Mouse (Mus musculus) liver, embryonic 14.5 days (tissue): ENCODE results near the gene Ccdc107. TPM values are rescaled to one million over a fixed set of nuclear protein-coding genes. Genes with fewer than 3 reads are reported as not detected.

Source experiments
- ATAC-seq: fragments of 200-750 bp; cut with Nextera tagmentation; 2 replicates; pipeline ENCODE4 v1.8.0; 2017; ENCODE audit warnings: moderate number of reproducible peaks, mild to moderate bottlenecking, moderate library complexity; ENCODE audit not compliant: insufficient read depth
- DNase-seq, 3 experiments: peaks; one replicate each; pipeline ENCODE4 v3.0.0-alpha.2; 2012 to 2013; ENCODE audit warnings: low read depth in 3 of 3, low spot score in 3 of 3
- H3K27ac ChIP-seq: fragments of 300-500 bp; sonication (generic); 2 replicates; pipeline ENCODE4 v1.5.1; 2014; ENCODE audit warnings: moderate library complexity, mild to moderate bottlenecking, control low read depth, inconsistent platforms
- H3K27me3 ChIP-seq: fragments of 300-500 bp; sonication (generic); 2 replicates; pipeline ENCODE4 v1.6.1; 2014; ENCODE audit warnings: mild to moderate bottlenecking, low read length, moderate library complexity; ENCODE audit not compliant: control insufficient read depth, insufficient read depth
- H3K36me3 ChIP-seq: fragments of 300-500 bp; sonication (generic); replicated peaks from 2 replicates; pipeline ENCODE4 v1.6.1; 2014; ENCODE audit warnings: low read depth; ENCODE audit not compliant: control insufficient read depth, insufficient read depth
- H3K4me1 ChIP-seq, 2 experiments: fragments of 200-500 bp in 1 of 2; fragments of 300-500 bp in 1 of 2; sonication (generic) in 1 of 2; replicated peaks; 2 replicates each; pipeline ENCODE4 v1.6.1; 2012 to 2014; ENCODE audit warnings: antibody characterized with exemption in 1 of 2, inconsistent platforms in 1 of 2, low read length in 1 of 2; ENCODE audit not compliant: control insufficient read depth in 2 of 2, insufficient read depth in 2 of 2
- H3K4me2 ChIP-seq: fragments of 300-500 bp; sonication (generic); 2 replicates; pipeline ENCODE4 v1.6.1; 2014; ENCODE audit warnings: low read depth, mild to moderate bottlenecking, control low read depth, moderate library complexity
- H3K4me3 ChIP-seq, 2 experiments: fragments of 200-500 bp in 1 of 2; fragments of 300-500 bp in 1 of 2; sonication (generic) in 1 of 2; 2 replicates each; pipeline ENCODE4 v1.5.1; 2012 to 2014; ENCODE audit warnings: low read depth in 2 of 2, low read length in 2 of 2, mild to moderate bottlenecking in 2 of 2, control low read depth in 1 of 2, inconsistent platforms in 1 of 2, moderate library complexity in 1 of 2; ENCODE audit not compliant: insufficient read depth in 1 of 2
- H3K9ac ChIP-seq: fragments of 300-500 bp; sonication (generic); replicated peaks from 2 replicates; pipeline ENCODE4 v1.6.1; 2014; ENCODE audit warnings: mild to moderate bottlenecking, control low read depth, moderate library complexity
- H3K9me3 ChIP-seq: fragments of 300-500 bp; sonication (generic); 2 replicates; pipeline ENCODE4 v1.6.1; 2016; ENCODE audit warnings: low read length, mixed read lengths; ENCODE audit not compliant: control insufficient read depth
- CTCF ChIP-seq: IDR thresholded peaks from 2 replicates; pipeline ENCODE4 v1.5.1; 2016; ENCODE audit warnings: antibody characterized with exemption, low read depth, control low read depth
- EP300 ChIP-seq: IDR thresholded peaks from 2 replicates; pipeline ENCODE4 v1.6.1; 2016; ENCODE audit warnings: antibody characterized with exemption, low read depth
- WGBS: fragments of 180-500 bp; shearing (Covaris S2); extraction: QIAGEN DNeasy Blood & Tissue Kit; methylation state at CpG from one replicate; pipeline ENCODE4 v1.1.7; 2014; ENCODE audit not compliant: insufficient replicate concordance; 5-methylcytosine and 5-hydroxymethylcytosine counted together
- polyA plus RNA-seq, 2 experiments: library from polyadenylated mRNA; depleted of rRNA in 1 of 2; stranded (reverse) in 1 of 2; unstranded in 1 of 2; fragments of >200 nt; fragmentation: Nextera tagmentation in 1 of 2; extraction: Ambion mirVana in 1 of 2; gene quantifications; 2 replicates each; pipeline versions ENCODE4 v1.2.1 to v1.2.3; 2012 to 2014

Ccdc107 gene
- polyA plus RNA-seq, 2 experiments = 27.6 to 36.7 TPM

DNA sequence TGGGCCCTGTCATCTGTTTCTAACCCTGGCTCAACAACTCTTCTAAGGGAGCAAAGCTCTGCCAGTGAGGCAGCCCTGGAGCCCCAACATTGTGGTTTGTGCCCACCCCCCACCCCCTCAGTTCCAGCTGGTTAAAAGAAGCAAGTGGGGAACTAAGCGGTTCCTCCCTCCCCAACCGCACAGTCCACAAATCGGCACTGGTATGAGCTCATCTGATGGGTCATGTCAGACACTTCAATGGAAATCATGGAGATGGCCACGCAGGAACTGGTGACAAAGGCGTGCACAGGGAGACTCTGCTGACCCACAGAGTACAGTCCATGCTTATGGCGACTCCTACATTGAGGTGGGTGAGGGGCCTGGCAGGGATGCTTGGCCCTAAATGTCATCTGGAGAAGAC is 26.8 kb upstream of the Ccdc107 start:
- TF ChIP-seq EP300 (no peak), CTCF (no peak)
- WGBS = 48% methylated on average over 6 of the region's 6 CpGs
- no peaks in the 10 kb centered on the region for H3K4me1 ChIP-seq

DNA sequence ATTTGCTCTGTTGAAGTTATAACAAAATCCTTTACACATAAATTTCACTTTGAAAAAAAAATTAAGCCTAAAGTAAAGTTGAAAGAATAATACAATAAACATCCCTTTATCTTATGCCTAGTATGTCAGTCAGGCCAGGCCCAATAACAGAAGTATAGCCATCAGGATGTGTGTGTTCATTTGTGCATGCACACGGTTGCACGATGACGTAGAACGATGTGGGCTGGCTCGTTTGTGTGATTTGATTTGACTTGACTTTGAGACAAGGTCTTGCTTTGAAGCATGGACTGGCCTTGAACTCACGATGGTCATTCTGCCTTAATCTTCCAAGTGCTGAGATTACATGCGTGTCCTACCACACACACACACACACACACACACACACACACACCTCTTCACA is 25.8 kb upstream of the Ccdc107 start:
- no peak overlapping the region for H3K27ac ChIP-seq
- ATAC-seq = no peak
- H3K36me3 ChIP-seq = no peaks in the 10 kb centered on the region
- H3K9ac ChIP-seq = no peak overlapping the region
- H3K9me3 ChIP-seq = no peaks in the 10 kb centered on the region
- H3K4me1 ChIP-seq = no peaks in the 10 kb centered on the region
- no peak overlapping the region for H3K4me2 ChIP-seq
- no peak overlapping the region for H3K4me3 ChIP-seq
- TF ChIP-seq CTCF (no peak), EP300 (no peak)
- no peaks in the 10 kb centered on the region for H3K27me3 ChIP-seq
- 73% methylated on average over 7 of the region's 7 CpGs for WGBS
- no peak for DNase-seq

More for the DNA sequence above, 26.8 kb upstream of the Ccdc107 start:
- no peak overlapping the region for H3K4me2 ChIP-seq
- H3K4me3 ChIP-seq = no peak overlapping the region
- no peak for DNase-seq
- no peaks in the 10 kb centered on the region for H3K27me3 ChIP-seq
- no peak overlapping the region for H3K27ac ChIP-seq
- no peak overlapping the region for H3K9ac ChIP-seq
- ATAC-seq = no peak
- H3K9me3 ChIP-seq = no peaks in the 10 kb centered on the region
- H3K36me3 ChIP-seq = no peaks in the 10 kb centered on the region

DNA sequence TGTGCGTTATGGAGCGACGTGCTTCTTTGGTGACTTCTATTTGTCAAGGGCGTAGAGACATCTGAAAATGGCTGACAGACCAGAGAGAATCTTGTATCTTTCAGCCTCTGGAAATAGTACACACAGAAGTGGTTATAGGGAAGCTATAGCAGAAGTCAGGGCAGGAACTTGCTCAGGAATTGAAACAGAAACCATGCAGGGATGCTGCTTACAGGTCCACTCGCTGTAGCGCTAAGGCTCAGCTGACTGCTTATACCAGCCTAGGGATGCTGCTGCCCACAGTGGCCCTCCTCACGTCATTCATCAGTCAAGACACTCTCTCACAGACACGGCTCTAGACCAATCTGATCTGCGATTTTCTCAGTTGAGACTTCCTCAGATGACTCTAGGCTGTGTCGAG is 22.4 kb upstream of the Ccdc107 start:
- no peak for TF ChIP-seq EP300
- TF ChIP-seq CTCF = no peak
- DNase-seq (no peak), ATAC-seq (no peak)
- H3K27me3 ChIP-seq = no peaks in the 10 kb centered on the region
- no peaks in the 10 kb centered on the region for H3K36me3 ChIP-seq
- no peak overlapping the region for H3K9ac ChIP-seq
- H3K9me3 ChIP-seq = no peaks in the 10 kb centered on the region
- H3K4me1 ChIP-seq = no peaks in the 10 kb centered on the region
- WGBS = 75% methylated on average over 10 of the region's 10 CpGs
- no peak overlapping the region for H3K27ac ChIP-seq
- H3K4me2 ChIP-seq = no peak overlapping the region
- no peak overlapping the region for H3K4me3 ChIP-seq

DNA sequence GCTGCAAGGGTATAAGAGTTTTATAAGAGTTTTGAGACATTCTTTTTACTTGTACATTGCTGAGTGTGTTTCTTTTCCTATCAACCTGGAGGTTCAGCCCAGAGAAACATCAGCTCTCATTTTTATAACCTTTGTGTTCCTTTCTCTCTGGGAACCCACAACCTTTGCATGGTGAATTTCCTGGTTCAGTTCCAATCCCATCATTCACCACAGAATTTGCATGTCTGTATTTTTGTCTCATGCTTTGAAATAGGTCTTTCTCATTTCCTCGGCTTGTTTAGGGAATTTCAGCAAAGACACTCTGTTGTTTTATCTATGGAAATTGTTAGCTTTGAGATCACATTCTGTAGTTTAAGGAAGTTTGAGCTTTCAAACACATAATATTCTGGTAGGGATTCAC is 19.1 kb upstream of the Ccdc107 start:
- Histone ChIP-seq H3K27me3 (no peaks in the 10 kb centered on the region), H3K4me1 (peaks cover 0 to 6% of the 10 kb centered on the region in 2 experiments; a peak in 2 of 4 replicates)
- no peak for TF ChIP-seq CTCF
- TF ChIP-seq EP300 = no peak

DNA sequence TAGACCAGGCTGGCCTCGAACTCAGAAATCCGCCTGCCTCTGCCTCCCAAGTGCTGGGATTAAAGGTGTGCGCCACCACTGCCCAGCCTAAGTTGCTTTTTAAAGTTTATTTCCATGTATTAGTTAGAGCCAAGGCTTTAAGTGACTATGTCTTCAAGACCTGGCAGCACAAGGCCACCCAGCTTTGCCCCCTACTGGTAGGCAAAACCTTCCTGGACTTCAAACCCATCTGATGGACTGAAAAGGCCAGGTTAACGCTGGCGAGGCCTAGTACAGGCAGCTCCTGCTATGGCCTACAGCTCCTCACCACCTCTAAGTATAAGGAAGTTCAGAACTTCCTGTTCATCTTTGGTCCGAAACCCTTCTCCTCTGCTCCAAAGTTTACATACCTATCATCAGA is 16.1 kb upstream of the Ccdc107 start:
- Histone ChIP-seq H3K27ac (no peak overlapping the region), H3K36me3 (no peaks in the 10 kb centered on the region), H3K27me3 (no peaks in the 10 kb centered on the region), H3K9ac (no peak overlapping the region), H3K9me3 (no peaks in the 10 kb centered on the region), H3K4me1 (peaks cover 0 to 13% of the 10 kb centered on the region in 2 experiments; a peak in 2 of 4 replicates), H3K4me2 (no peak overlapping the region), H3K4me3 (no peak overlapping the region)
- ATAC-seq = no peak
- WGBS = 62% methylated on average over 6 of the region's 6 CpGs
- DNase-seq = no peak
- TF ChIP-seq CTCF (peak; percentile 36; the same call in 1 of the 2 replicates), EP300 (no peak)

More for the DNA sequence above, 19.1 kb upstream of the Ccdc107 start:
- Histone ChIP-seq H3K27ac (no peak overlapping the region), H3K9ac (no peak overlapping the region), H3K4me3 (no peak overlapping the region), H3K9me3 (no peaks in the 10 kb centered on the region), H3K4me2 (no peak overlapping the region), H3K36me3 (no peaks in the 10 kb centered on the region)
- 43% methylated on average over 1 of the region's 1 CpGs for WGBS
- ATAC-seq (no peak), DNase-seq (no peak)
